Mouse (Mus musculus) layer of hippocampus, postnatal 14 days (tissue): ENCODE results near the gene Zbtb45. TPM values are rescaled to one million over a fixed set of nuclear protein-coding genes. Genes with fewer than 3 reads are reported as not detected.

Experiments used
- DNase-seq, 2 experiments: peaks; one replicate each; pipeline ENCODE4 v3.0.0; 2021 to 2022; ENCODE audit warnings: low spot score in 2 of 2, mixed read lengths in 1 of 2
- total RNA-seq, 2 experiments: library from RNA; stranded (reverse); gene quantifications; 2 replicates each; pipeline ENCODE4 v1.2.3; 2021

Zbtb45 gene
- total RNA-seq, 2 experiments from 2014 or later: 27.8 to 30.9 TPM

- peak; percentile 98 to 99 for DNase-seq
Measured at GRCm38 (mm10) chr7:13034148-13034977, 24.5 kb upstream of the Zbtb45 start, which contains the start of gene Chmp2a. TSS of gene Chmp2a (minus strand) at chr7:13034807.

DNA sequence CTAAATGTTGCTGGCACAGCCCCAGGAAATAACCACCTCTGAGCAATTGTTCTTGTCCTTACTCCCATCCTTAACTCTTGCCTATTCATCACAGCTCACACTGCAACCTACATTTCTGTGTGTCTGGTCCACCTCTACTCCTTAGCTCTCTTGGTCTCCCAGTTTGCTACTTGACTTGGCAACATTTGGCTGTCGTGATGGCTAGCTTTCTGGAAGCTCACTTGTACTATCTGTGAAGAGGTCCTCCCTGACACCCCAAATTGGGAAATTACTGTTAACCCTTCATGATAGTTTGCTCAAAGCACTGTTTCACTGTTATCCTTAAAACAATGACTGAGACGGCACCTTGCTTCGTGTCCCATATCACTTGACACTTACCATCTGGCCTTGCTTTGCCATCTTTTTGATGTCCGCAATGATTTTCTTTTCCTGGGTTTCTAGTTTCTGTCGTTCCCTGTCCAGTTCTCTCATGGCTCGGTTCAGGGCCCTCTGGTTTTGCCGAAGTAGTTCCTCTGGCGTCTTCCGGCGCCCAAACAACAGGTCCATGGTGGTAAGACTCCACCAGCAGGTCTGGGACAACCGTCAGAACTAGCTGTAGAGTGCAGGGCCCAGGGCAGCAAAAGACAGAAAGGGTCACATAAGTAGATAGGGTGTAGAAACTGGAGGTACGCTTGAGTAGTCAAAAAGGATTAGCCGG, 23.8 kb upstream of the Zbtb45 start:
- DNase-seq: no peak

DNA sequence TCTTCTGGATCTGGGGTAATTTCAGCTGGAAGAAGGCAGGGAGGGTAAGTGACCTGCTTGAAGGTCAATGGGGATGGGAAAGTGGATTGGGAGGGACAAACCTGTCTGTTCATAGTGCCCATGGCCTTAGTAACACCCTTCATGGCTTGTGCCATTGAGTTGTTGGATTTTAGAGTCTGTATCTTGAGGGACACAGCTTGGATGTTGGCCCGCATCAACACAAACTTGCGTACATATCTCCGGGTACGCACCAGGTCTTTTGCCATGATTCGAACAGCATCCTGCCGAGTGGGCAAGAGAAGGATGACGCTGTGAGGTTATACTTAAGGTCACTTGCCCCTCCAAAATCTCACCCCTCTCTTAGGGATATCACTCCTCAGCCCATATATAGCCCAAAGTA, 22.7 kb upstream of the Zbtb45 start:
- no peak for DNase-seq

DNA sequence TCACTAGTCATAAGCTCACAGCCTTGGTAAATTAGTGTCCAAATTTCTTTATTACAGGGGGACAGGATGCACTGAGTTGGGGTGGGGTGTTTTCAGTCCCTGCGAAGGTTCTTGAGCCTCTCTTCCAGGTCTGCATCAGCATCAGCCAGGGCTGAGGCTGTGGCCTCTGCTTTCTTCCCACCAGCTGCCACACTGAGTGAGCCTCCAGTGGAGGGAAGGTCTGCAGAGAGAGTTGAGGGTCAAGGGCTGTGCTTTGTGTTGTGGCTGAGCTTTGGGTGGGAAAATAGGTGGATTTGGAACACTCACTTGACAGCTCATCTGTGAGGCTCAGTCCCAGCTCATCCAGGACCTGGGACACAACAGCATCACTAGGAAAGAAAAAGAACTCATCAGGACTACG, 22.1 kb upstream of the Zbtb45 start:
- DNase-seq: no peak

- no peak for DNase-seq
Measured at GRCm38 (mm10) chr7:13031069-13031468, 21.2 kb upstream of the Zbtb45 start.

DNA sequence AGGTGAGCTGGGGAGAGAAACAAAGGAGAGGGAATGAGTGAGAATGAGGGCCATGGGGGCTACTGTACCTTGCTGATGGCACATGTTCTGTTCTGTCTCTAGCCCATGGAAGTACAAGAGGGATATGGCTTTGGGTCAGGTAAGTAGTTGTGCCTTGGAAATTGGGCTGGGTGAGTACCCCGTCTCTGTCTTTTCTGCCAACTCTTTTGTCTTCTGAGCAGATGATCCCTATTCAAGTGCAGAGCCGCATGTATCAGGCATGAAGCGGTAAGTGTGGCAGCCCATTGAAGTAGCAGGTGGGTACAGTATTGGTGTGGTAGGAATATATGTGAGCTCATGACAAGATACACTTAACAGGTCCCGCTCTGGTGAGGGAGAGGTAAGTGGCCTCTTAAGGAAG, 19.2 kb upstream of the Zbtb45 start:
- DNase-seq: no peak

DNA sequence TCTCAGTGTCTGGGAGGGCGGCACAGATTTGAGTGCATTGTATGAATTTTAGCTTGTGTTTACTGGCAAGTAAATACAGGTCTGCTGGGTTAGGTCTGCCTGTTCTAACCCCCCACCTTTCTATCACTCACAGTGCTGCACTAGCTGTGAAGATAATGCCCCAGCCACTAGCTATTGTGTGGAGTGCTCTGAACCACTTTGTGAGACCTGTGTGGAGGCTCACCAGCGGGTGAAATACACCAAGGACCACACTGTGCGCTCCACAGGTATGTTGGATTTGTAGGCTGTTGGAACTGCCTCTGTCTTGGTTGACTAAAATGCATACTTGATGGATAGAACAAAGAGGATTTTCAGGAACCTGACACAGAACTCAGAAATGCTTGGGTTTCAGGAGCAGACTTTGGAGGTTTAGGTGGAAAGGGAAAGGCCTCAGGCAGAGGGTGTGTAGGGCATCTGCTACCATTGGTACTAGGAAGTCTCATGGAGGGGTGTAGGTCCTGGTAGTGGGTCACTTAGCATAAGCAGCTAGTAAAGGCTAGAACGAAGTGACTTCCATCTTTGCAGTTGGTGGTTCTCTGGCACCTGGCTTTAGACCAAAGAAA, 15.8 kb upstream of the Zbtb45 start:
- no peak for DNase-seq

DNA sequence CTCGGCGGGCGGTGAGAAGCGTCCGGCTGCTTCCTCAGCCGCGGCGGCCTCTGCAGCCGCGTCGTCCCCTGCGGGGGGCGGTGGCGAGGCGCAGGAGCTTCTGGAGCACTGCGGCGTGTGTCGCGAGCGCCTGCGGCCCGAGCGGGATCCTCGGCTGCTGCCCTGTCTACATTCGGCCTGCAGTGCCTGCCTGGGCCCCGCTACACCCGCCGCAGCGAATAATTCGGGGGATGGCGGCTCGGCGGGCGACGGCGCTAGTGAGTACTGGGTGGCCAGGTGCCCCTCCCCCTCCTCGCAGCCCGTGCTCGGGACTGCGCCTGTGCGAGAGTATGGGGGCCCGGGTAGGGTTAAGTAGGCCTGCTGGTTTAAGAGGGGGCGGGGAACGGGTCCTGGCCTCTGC, 15.0 kb upstream of the Zbtb45 start:
- peak; percentile 86 to 87 for DNase-seq

GRCm38 (mm10) chr7:13023928-13024731, 14.3 kb upstream of the Zbtb45 start:
- DNase-seq: peak; percentile 95 to 99

DNA sequence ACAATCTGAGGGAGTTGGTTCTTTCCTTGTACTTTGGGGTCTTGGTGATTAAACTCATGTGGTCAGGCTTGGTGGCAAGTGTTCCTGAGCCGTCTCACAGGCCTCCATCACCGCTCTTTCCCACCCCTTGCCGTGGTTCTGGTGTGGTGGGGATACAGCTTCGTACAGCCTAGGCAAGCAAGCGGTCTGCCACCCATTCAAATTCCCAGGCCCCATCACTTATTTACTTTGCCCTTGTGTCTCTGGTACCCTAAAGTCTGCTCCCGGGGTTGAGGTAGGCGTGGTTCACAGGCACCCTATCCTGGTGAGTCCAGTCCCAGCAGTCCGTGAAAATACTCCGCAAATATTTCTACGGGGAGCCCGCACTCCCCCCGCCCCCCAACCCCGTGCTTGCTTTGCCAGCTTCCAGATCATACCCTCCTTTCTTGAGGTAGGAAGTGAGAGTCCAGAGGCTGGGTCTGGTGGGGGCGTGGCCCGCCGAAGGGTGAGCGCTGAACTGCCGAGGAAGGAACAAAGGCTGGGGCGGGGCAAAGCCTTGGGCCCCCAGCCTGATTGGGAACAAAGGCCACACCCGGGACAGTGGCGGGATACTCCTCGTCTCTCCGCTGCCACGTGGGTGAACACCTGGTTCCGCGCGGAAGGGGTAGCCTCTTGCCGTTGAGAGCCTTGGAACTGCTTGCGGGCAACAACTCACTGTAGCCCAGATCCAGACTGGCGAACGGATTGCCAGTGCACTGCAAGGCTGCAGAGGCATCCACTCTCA, 13.1 kb upstream of the Zbtb45 start:
- DNase-seq: peak in 1 of 2 experiments; percentile 50

- no peak for DNase-seq
Measured at GRCm38 (mm10) chr7:13015217-13015616, 5.4 kb upstream of the Zbtb45 start.

DNA sequence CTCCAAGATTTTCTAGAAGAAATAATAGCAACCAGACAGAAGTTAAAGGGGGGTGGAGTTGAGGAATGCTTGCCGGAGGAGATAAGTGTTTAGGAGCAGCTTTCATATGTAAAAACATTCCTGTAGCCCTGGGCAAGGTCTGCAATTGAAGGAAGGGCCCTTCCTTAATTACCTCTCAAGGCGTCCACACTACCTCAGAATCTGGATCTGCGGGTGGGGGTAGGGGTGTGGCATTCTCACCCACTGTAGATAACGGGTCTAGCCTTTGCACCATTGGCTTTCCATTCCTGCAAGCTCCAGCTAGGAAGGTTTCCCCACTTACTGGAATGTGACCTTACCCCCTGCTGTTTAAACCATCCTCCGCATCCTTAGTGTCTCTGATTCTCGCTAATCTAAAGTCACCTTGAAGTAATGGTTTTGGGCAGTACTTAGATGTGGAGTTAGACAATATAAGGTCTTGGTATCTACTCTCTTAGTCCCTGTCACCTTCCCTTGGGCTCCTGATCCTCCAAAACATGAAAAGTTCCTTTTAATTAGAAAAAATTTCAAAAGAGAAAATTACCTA, 4.5 kb upstream of the Zbtb45 start:
- DNase-seq: no peak

DNA sequence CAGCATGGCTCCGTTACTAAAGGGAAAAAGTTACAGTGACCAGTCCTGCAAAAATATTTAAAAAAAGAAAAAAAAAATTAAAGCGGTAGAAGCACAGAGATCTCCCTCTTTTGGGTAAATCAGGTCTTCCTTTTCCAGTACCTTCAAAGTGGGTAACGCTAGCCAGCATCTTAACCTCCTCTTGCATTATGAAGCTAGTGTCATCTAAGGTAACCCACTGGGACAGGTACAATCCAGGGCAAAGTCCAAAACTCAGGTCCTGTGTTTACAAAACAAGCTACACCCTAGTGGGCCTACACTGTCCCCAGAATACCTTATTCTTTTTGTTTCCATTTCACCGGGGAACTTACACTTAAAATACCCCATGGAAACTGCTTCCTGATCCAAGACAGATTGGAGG, 3.8 kb upstream of the Zbtb45 start:
- DNase-seq: no peak

DNA sequence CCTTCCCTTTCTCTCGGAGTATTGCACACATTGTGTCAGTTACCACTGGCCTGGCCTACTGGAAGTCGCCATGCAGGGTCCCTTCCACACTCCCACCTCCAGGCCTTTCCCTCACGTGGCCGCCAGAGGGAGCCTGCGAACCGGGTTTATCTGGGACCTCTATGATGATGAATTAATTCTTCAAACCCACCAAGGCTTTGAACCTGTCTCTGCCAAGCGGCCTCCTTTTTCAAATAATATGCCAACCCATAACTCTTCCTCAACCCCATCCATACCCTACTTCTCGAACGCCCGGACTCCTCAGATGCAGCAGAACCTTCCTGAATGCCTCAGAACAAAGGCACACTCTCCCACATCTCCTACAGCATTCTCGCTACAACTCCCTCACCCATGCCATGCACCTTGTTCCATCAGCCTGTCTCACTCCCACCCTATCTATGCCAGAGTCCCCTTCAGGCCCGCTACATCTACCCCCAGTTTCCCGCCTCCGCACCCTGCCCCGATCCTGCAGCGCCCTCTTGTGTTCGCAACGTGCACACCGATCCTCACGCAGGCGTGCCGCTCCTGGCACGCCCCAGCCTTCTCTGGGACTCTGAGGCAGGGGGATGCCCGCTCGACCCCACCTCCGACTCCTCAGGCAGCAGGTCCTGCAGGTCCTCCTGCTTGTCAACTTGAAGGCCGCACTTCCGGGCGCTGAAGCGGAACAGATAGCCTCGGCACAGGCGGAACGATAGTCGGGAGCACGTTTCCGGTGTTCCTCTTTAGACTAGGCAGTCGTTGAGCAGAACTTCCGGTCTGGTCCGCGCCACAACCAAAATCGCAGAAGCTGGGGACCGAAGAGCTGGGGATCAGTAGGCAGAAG, 460 bp downstream of the Zbtb45 start:
- peak; percentile 95 to 98 for DNase-seq

DNA sequence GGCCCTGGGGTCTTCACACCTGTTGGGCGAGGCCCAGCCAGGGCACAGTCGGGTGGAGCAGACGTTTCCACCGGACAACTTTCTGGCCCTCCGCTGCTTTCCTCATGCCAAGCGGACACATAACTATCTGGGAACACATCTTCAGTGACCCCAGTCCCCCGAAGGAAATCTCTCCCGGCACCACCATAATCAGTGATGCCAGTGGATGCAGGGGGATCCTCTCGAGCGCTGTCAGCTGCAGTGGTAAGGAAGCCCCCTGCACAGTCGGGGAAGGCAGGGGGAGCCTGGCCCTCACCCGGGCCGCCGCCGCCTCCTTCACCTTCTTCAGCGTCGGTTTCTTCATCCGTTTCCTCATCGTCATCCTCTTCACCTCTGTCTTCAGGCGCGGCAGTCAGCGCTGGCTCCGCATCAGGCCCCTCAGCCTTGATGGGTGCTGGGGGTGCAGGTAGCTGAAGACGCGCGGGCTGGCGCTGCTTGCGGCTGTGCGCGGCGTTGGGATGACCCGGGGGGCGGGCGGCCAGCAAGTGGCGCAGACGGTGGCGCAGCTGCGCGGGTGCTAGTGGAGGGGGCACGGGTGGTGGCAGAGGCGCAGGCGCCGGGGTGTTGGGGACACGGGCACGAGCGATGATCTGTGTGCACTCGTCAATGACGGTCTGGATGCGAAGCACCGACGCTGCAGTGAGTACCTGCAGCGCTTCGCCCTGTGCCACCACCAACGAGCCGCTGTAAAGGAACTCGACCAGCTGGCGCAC, 2.3 kb downstream of the Zbtb45 start:
- DNase-seq: no peak

DNA sequence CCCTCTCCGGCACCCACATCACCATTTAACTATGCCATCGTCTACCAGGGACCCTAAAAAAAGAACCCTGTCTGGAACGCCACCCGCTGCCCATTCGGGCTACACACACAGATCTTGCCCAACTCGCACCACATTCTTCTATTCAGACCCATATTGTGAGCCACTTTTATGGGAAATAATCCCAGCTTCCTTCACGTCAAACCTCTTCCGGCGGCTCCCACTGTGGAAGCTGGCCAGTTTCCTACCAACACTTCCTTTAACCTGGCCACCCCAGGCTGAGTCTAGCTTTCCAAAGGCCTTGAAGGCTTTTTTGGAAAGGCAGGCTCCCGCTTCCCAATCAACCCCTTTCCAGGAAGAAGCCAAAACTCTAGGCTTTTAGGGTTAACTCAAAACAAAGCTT, 3.3 kb downstream of the Zbtb45 start:
- no peak for DNase-seq

- DNase-seq: no peak
Measured at GRCm38 (mm10) chr7:13006011-13006410, 3.8 kb downstream of the Zbtb45 start.

DNA sequence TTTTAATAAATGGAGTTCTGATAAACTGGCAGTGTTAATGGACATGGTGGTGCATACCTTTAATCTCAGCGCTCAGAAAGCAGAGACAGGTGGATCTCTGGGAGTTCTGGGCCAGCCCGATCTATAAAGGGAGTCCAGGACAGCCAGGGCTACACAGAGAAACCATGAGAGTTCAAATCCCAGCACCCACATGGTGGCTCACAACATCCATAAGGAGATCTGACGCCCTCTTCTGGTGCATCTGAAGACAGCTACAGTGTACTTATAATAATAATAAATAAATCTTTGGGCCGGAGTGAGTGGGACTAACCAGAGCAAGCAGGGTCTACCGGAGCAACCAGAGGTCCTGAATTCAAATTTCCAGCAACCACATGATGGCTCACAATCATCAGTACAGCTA, 6.5 kb downstream of the Zbtb45 start:
- DNase-seq: no peak

GRCm38 (mm10) chr7:13001584-13001983, 8.2 kb downstream of the Zbtb45 start:
- no peak for DNase-seq
